Mouse (Mus musculus): ENCODE data around the gene Stk38l. TPM values are rescaled to one million over a fixed set of nuclear protein-coding genes. Genes with fewer than 3 reads are reported as not detected.
"Not testable (repeated sequence)": the region's sequence is repeated elsewhere in the genome, so short reads cannot be mapped to it uniquely, and the experiment has no call there.

The Stk38l gene
- polyA plus RNA-seq, 1 experiment from 2014 or later, result 20.1 TPM

- Histone ChIP-seq H3K4me3 (ENCODE audit: low read depth, low read length) (no peak overlapping the region), H3K4me2 (replicated peaks; ENCODE audit: low read depth, low read length) (no peak overlapping the region), H3K4me1 (replicated peaks; ENCODE audit: control insufficient read depth, insufficient read depth, low read length) (no peaks in the 10 kb centered on the region), H3K9ac (ENCODE audit: low read depth, low read length) (no peak overlapping the region), H3K27me3 (ENCODE audit: control insufficient read depth, insufficient read depth, low read length) (no peaks in the 10 kb centered on the region), H3K27ac (ENCODE audit: low read depth, low read length) (no peak overlapping the region), H3K36me3 (ENCODE audit: control insufficient read depth, insufficient read depth, low read length) (no peaks in the 10 kb centered on the region), H3K9me3 (ENCODE audit: control insufficient read depth, low read length) (no peaks in the 10 kb centered on the region)
- ATAC-seq (ENCODE audit: low FRiP score) (no peak), DNase-seq (ENCODE audit: low spot score) (no peak)
- 85% methylated on average over 1 of the region's 1 CpGs for WGBS
Measured at GRCm38 (mm10) chr6:146731031-146731430, 6.2 kb downstream of the Stk38l start.

- Histone ChIP-seq H3K9me3 (ENCODE audit: control insufficient read depth, low read length) (no peaks in the 10 kb centered on the region), H3K4me3 (ENCODE audit: low read depth, low read length) (no peak overlapping the region), H3K4me2 (replicated peaks; ENCODE audit: low read depth, low read length) (no peak overlapping the region), H3K4me1 (replicated peaks; ENCODE audit: control insufficient read depth, insufficient read depth, low read length) (no peaks in the 10 kb centered on the region), H3K27me3 (ENCODE audit: control insufficient read depth, insufficient read depth, low read length) (no peaks in the 10 kb centered on the region), H3K36me3 (ENCODE audit: control insufficient read depth, insufficient read depth, low read length) (no peaks in the 10 kb centered on the region), H3K27ac (ENCODE audit: low read depth, low read length) (no peak overlapping the region), H3K9ac (ENCODE audit: low read depth, low read length) (no peak overlapping the region)
- 57% methylated on average over 2 of the region's 2 CpGs for WGBS
- no peak for DNase-seq (ENCODE audit: low spot score)
- ATAC-seq (ENCODE audit: low FRiP score), result no peak
Measured at GRCm38 (mm10) chr6:146731692-146732091, 6.9 kb downstream of the Stk38l start.

GRCm38 (mm10) chr6:146732232-146732631 lies 7.4 kb downstream of the Stk38l start:
- no peaks in the 10 kb centered on the region for H3K27me3 ChIP-seq (ENCODE audit: control insufficient read depth, insufficient read depth, low read length)
- H3K4me3 ChIP-seq (ENCODE audit: low read depth, low read length), result no peak overlapping the region
- no peaks in the 10 kb centered on the region for H3K36me3 ChIP-seq (ENCODE audit: control insufficient read depth, insufficient read depth, low read length)
- no peak overlapping the region for H3K27ac ChIP-seq (ENCODE audit: low read depth, low read length)
- 85% methylated on average over 3 of the region's 3 CpGs for WGBS
- H3K4me1 ChIP-seq (replicated peaks; ENCODE audit: control insufficient read depth, insufficient read depth, low read length), result no peaks in the 10 kb centered on the region
- no peaks in the 10 kb centered on the region for H3K9me3 ChIP-seq (ENCODE audit: control insufficient read depth, low read length)
- ATAC-seq (ENCODE audit: low FRiP score), result no peak
- no peak overlapping the region for H3K9ac ChIP-seq (ENCODE audit: low read depth, low read length)
- no peak overlapping the region for H3K4me2 ChIP-seq (replicated peaks; ENCODE audit: low read depth, low read length)
- DNase-seq (ENCODE audit: low spot score), result no peak

- no peak for ATAC-seq (ENCODE audit: low FRiP score)
- Histone ChIP-seq H3K27me3 (ENCODE audit: control insufficient read depth, insufficient read depth, low read length) (no peaks in the 10 kb centered on the region), H3K4me3 (ENCODE audit: low read depth, low read length) (no peak overlapping the region), H3K9me3 (ENCODE audit: control insufficient read depth, low read length) (no peaks in the 10 kb centered on the region), H3K27ac (ENCODE audit: low read depth, low read length) (no peak overlapping the region), H3K9ac (ENCODE audit: low read depth, low read length) (no peak overlapping the region), H3K4me1 (replicated peaks; ENCODE audit: control insufficient read depth, insufficient read depth, low read length) (no peaks in the 10 kb centered on the region), H3K4me2 (replicated peaks; ENCODE audit: low read depth, low read length) (no peak overlapping the region), H3K36me3 (ENCODE audit: control insufficient read depth, insufficient read depth, low read length) (no peaks in the 10 kb centered on the region)
- WGBS, result 48% methylated on average over 1 of the region's 1 CpGs
- no peak for DNase-seq (ENCODE audit: low spot score)
Measured at GRCm38 (mm10) chr6:146732676-146733075, 7.9 kb downstream of the Stk38l start.

- 71% methylated on average over 1 of the region's 1 CpGs for WGBS
- Histone ChIP-seq H3K4me1 (replicated peaks; ENCODE audit: control insufficient read depth, insufficient read depth, low read length) (no peaks in the 10 kb centered on the region), H3K36me3 (ENCODE audit: control insufficient read depth, insufficient read depth, low read length) (no peaks in the 10 kb centered on the region), H3K4me2 (replicated peaks; ENCODE audit: low read depth, low read length) (no peak overlapping the region), H3K9me3 (ENCODE audit: control insufficient read depth, low read length) (no peaks in the 10 kb centered on the region), H3K9ac (ENCODE audit: low read depth, low read length) (no peak overlapping the region), H3K27ac (ENCODE audit: low read depth, low read length) (no peak overlapping the region), H3K27me3 (ENCODE audit: control insufficient read depth, insufficient read depth, low read length) (no peaks in the 10 kb centered on the region), H3K4me3 (ENCODE audit: low read depth, low read length) (no peak overlapping the region)
- ATAC-seq (ENCODE audit: low FRiP score), result no peak
- DNase-seq (ENCODE audit: low spot score), result no peak
Measured at GRCm38 (mm10) chr6:146733554-146733953, 8.8 kb downstream of the Stk38l start.

GRCm38 (mm10) chr6:146738889-146739288 lies 14.1 kb downstream of the Stk38l start:
- Histone ChIP-seq H3K4me1 (replicated peaks; ENCODE audit: control insufficient read depth, insufficient read depth, low read length) (no peaks in the 10 kb centered on the region), H3K4me3 (ENCODE audit: low read depth, low read length) (no peak overlapping the region), H3K36me3 (ENCODE audit: control insufficient read depth, insufficient read depth, low read length) (no peaks in the 10 kb centered on the region), H3K4me2 (replicated peaks; ENCODE audit: low read depth, low read length) (no peak overlapping the region), H3K9me3 (ENCODE audit: control insufficient read depth, low read length) (no peaks in the 10 kb centered on the region), H3K27ac (ENCODE audit: low read depth, low read length) (no peak overlapping the region), H3K9ac (ENCODE audit: low read depth, low read length) (no peak overlapping the region), H3K27me3 (ENCODE audit: control insufficient read depth, insufficient read depth, low read length) (no peaks in the 10 kb centered on the region)
- no peak for ATAC-seq (ENCODE audit: low FRiP score)
- WGBS, result 88% methylated on average over 1 of the region's 1 CpGs
- no peak for DNase-seq (ENCODE audit: low spot score)

GRCm38 (mm10) chr6:146740724-146741123 lies 15.9 kb downstream of the Stk38l start:
- no peak overlapping the region for H3K4me3 ChIP-seq (ENCODE audit: low read depth, low read length)
- H3K9me3 ChIP-seq (ENCODE audit: control insufficient read depth, low read length), result no peaks in the 10 kb centered on the region
- no peaks in the 10 kb centered on the region for H3K27me3 ChIP-seq (ENCODE audit: control insufficient read depth, insufficient read depth, low read length)
- no peak overlapping the region for H3K9ac ChIP-seq (ENCODE audit: low read depth, low read length)
- no peaks in the 10 kb centered on the region for H3K4me1 ChIP-seq (replicated peaks; ENCODE audit: control insufficient read depth, insufficient read depth, low read length)
- DNase-seq (ENCODE audit: low spot score) (no peak), ATAC-seq (ENCODE audit: low FRiP score) (no peak)
- no peak overlapping the region for H3K27ac ChIP-seq (ENCODE audit: low read depth, low read length)
- no peak overlapping the region for H3K4me2 ChIP-seq (replicated peaks; ENCODE audit: low read depth, low read length)
- H3K36me3 ChIP-seq (ENCODE audit: control insufficient read depth, insufficient read depth, low read length), result no peaks in the 10 kb centered on the region

- H3K9me3 ChIP-seq (ENCODE audit: control insufficient read depth, low read length), result no peaks in the 10 kb centered on the region
- no peaks in the 10 kb centered on the region for H3K36me3 ChIP-seq (ENCODE audit: control insufficient read depth, insufficient read depth, low read length)
- H3K27ac ChIP-seq (ENCODE audit: low read depth, low read length), result no peak overlapping the region
- H3K4me3 ChIP-seq (ENCODE audit: low read depth, low read length), result no peak overlapping the region
- no peak for ATAC-seq (ENCODE audit: low FRiP score)
- no peak for DNase-seq (ENCODE audit: low spot score)
- no peak overlapping the region for H3K9ac ChIP-seq (ENCODE audit: low read depth, low read length)
- 78% methylated on average over 5 of the region's 5 CpGs for WGBS
- no peak overlapping the region for H3K4me2 ChIP-seq (replicated peaks; ENCODE audit: low read depth, low read length)
- H3K4me1 ChIP-seq (replicated peaks; ENCODE audit: control insufficient read depth, insufficient read depth, low read length), result no peaks in the 10 kb centered on the region
- no peaks in the 10 kb centered on the region for H3K27me3 ChIP-seq (ENCODE audit: control insufficient read depth, insufficient read depth, low read length)
Measured at GRCm38 (mm10) chr6:146741986-146742635, 17.3 kb downstream of the Stk38l start.

- H3K4me1 ChIP-seq (replicated peaks; ENCODE audit: control insufficient read depth, insufficient read depth, low read length); DNase-seq (ENCODE audit: low spot score); H3K4me3 ChIP-seq (ENCODE audit: low read depth, low read length); ATAC-seq (ENCODE audit: low FRiP score); H3K9ac ChIP-seq (ENCODE audit: low read depth, low read length); H3K36me3 ChIP-seq (ENCODE audit: control insufficient read depth, insufficient read depth, low read length); H3K27ac ChIP-seq (ENCODE audit: low read depth, low read length); H3K9me3 ChIP-seq (ENCODE audit: control insufficient read depth, low read length); H3K27me3 ChIP-seq (ENCODE audit: control insufficient read depth, insufficient read depth, low read length); H3K4me2 ChIP-seq (replicated peaks; ENCODE audit: low read depth, low read length): not testable (repeated sequence)
- WGBS, result 95% methylated on average over 7 of the region's 7 CpGs
Measured at GRCm38 (mm10) chr6:146744266-146744665, 19.5 kb downstream of the Stk38l start.
